Mouse (Mus musculus) embryonic facial prominence, embryonic 13.5 days (tissue): ENCODE data around the gene Olfr10. TPM values are rescaled to one million over a fixed set of nuclear protein-coding genes. Genes with fewer than 3 reads are reported as not detected.
"Not testable (repeated sequence)": the region's sequence is repeated elsewhere in the genome, so short reads cannot be mapped to it uniquely, and the experiment has no call there.

Experiments
- ATAC-seq: fragments of 200-750 bp; cut with Nextera tagmentation; 2 replicates; pipeline ENCODE4 v1.8.0; 2017; ENCODE audit warnings: low read depth; ENCODE audit not compliant: insufficient number of reproducible peaks, insufficient read depth, low FRiP score, low TSS enrichment
- H3K27ac ChIP-seq: fragments of 300-500 bp; sonication (generic); 2 replicates; pipeline ENCODE4 v1.5.1; 2015; ENCODE audit warnings: moderate library complexity, mild to moderate bottlenecking, inconsistent platforms
- H3K27me3 ChIP-seq: fragments of 300-500 bp; sonication (generic); 2 replicates; pipeline ENCODE4 v1.6.1; 2015; ENCODE audit warnings: mild to moderate bottlenecking, inconsistent platforms
- H3K36me3 ChIP-seq: fragments of 300-500 bp; sonication (generic); 2 replicates; pipeline ENCODE4 v1.6.1; 2015; ENCODE audit warnings: mild to moderate bottlenecking, inconsistent platforms
- H3K4me1 ChIP-seq: fragments of 300-500 bp; sonication (generic); 2 replicates; pipeline ENCODE4 v1.6.1; 2015; ENCODE audit warnings: inconsistent platforms
- H3K4me2 ChIP-seq: fragments of 300-500 bp; sonication (generic); 2 replicates; pipeline ENCODE4 v1.6.1; 2015; ENCODE audit warnings: moderate library complexity, mild to moderate bottlenecking, inconsistent platforms
- H3K4me3 ChIP-seq: fragments of 300-500 bp; sonication (generic); 2 replicates; pipeline ENCODE4 v1.5.1; 2015; ENCODE audit warnings: mild to moderate bottlenecking, inconsistent platforms
- H3K9ac ChIP-seq: fragments of 300-500 bp; sonication (generic); 2 replicates; pipeline ENCODE4 v1.6.1; 2015; ENCODE audit warnings: mild to moderate bottlenecking, inconsistent platforms
- H3K9me3 ChIP-seq: fragments of 300-500 bp; sonication (generic); 2 replicates; pipeline ENCODE4 v1.6.1; 2016; ENCODE audit warnings: inconsistent platforms
- WGBS: fragments of 180-500 bp; shearing (Covaris S2); methylation state at CpG from one replicate; pipeline ENCODE4 v1.1.7; 2015; ENCODE audit warnings: mixed read lengths; 5-methylcytosine and 5-hydroxymethylcytosine counted together
- polyA plus RNA-seq: library from polyadenylated mRNA; unstranded; fragments of >200 nt; fragmentation: Nextera tagmentation; extraction: Ambion mirVana; gene quantifications from 2 replicates; pipeline ENCODE4 v1.2.1, GENCODE M21; 2015

Olfr10 gene
- polyA plus RNA-seq, 1 experiment from 2014 or later, result not detected

DNA sequence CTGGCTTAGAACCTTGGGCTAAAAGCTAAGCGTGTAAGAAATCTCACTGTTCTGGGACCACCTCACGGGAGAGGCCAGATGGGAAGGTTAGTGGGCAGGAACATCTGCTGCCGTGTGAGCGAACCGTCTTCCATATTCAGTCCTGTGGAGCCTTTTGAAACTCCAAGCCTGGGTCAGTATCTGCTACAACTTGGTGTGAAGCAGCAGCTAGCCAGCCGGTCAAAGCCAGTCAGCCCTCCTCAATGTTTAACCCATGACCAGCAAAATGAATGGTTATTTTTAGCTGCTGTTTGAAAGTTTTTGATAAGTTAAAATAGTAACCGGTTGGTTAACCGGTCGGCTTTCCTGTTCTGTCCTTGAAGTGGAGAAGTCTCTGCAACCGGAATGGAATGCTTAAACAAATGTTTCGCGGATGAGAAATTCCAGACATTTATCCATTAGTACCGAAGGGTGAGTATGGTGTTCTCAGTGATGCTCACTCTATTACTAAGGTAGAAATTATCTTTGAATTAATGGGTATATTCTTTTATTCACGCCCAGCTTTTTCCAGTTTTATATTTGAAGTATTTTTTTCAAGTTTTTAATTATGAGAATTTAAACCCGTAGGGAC is 36.5 kb upstream of the Olfr10 start:
- ATAC-seq, result no peak
- H3K9me3 ChIP-seq, result no peaks in the 10 kb centered on the region
- H3K4me2 ChIP-seq, result no peak overlapping the region
- H3K9ac ChIP-seq, result no peak overlapping the region
- H3K27ac ChIP-seq, result no peak overlapping the region
- H3K4me1 ChIP-seq, result no peaks in the 10 kb centered on the region
- no peaks in the 10 kb centered on the region for H3K27me3 ChIP-seq
- WGBS, result 86% methylated on average over 15 of the region's 15 CpGs
- no peak overlapping the region for H3K4me3 ChIP-seq
- peaks cover 15% of the 10 kb centered on the region for H3K36me3 ChIP-seq

GRCm38 (mm10) chr11:49269761-49270160 is 34.8 kb upstream of the Olfr10 start:
- Histone ChIP-seq H3K9ac (no peak overlapping the region), H3K27ac (no peak overlapping the region), H3K36me3 (peaks cover 5% of the 10 kb centered on the region; the same call in 1 of the 2 replicates), H3K9me3 (no peaks in the 10 kb centered on the region), H3K4me3 (no peak overlapping the region), H3K4me1 (no peaks in the 10 kb centered on the region), H3K4me2 (no peak overlapping the region), H3K27me3 (no peaks in the 10 kb centered on the region)
- WGBS, result 91% methylated on average over 9 of the region's 9 CpGs
- ATAC-seq, result no peak

DNA sequence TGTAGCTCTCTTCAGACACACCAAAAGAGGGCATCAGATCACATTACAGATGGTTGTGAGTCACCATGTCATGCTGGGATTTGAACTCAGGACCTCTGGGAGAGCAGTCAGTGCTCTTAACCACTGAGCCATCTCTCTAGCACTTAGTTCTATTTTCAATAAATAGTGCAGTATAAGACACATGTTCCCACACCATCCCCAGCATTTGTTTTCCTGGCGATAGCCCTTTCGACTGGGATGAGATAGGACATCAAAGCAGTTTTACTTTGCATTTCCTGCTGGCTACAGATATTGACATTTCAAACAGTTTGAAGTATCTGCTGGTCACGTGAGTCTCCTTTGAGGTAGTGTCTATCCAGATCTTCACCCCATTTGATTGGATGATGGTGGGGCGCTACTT is 34.2 kb upstream of the Olfr10 start:
- H3K9me3 ChIP-seq, result no peaks in the 10 kb centered on the region
- H3K9ac ChIP-seq, result no peak overlapping the region
- no peak for ATAC-seq

GRCm38 (mm10) chr11:49271334-49271733 is 33.2 kb upstream of the Olfr10 start:
- Histone ChIP-seq H3K9ac (no peak overlapping the region), H3K4me1 (no peaks in the 10 kb centered on the region), H3K9me3 (no peaks in the 10 kb centered on the region), H3K36me3 (no peaks in the 10 kb centered on the region), H3K4me2 (no peak overlapping the region), H3K27me3 (no peaks in the 10 kb centered on the region), H3K4me3 (no peak overlapping the region), H3K27ac (no peak overlapping the region)
- WGBS, result 26% methylated on average over 7 of the region's 7 CpGs
- ATAC-seq, result no peak

More for the DNA sequence above, 34.2 kb upstream of the Olfr10 start:
- no peaks in the 10 kb centered on the region for H3K27me3 ChIP-seq
- no peak overlapping the region for H3K4me2 ChIP-seq
- no peaks in the 10 kb centered on the region for H3K36me3 ChIP-seq
- WGBS, result 89% methylated on average over 4 of the region's 4 CpGs
- H3K27ac ChIP-seq, result no peak overlapping the region
- H3K4me3 ChIP-seq, result no peak overlapping the region
- no peaks in the 10 kb centered on the region for H3K4me1 ChIP-seq

DNA sequence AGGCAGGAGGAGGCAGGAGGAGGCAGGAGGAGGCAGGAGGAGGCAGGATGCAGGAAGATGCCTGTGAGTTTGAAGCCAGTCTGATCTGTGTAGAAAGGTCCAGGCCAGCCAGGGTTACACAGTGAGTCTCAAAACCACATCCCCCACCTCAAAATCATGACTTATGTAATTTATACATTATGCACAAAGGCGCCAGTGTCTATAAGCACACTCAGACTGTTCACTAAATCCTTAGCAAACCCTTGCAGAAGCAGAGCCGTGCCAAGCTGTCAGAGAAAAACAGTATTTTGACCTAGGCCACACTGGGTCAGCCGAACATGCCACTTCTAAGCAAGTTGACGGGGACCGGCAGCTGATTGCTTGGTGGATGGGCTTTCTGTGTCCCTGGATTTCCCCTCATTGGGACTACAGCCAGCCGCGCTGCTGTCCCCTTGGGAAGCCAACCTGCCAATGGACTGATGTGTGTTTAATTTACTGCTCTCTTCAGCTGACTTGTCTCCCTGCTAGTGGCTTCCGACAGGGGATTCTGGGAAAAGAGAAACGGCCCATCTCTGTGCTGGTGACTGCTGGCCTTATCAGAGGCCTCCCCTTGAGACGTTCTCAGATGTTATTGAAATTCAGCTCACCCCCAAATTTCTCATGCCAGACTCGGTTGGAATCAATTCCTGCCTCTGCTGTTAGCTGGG is 30.6 kb upstream of the Olfr10 start:
- ATAC-seq, result no peak
- H3K4me3 ChIP-seq, result no peak overlapping the region
- H3K27ac ChIP-seq, result no peak overlapping the region
- WGBS, result 67% methylated on average over 11 of the region's 11 CpGs
- no peak overlapping the region; the same call in 1 of the 2 replicates for H3K9ac ChIP-seq
- no peaks in the 10 kb centered on the region for H3K9me3 ChIP-seq
- H3K4me2 ChIP-seq, result no peak overlapping the region
- no peaks in the 10 kb centered on the region for H3K4me1 ChIP-seq
- no peaks in the 10 kb centered on the region for H3K27me3 ChIP-seq
- H3K36me3 ChIP-seq, result no peaks in the 10 kb centered on the region

GRCm38 (mm10) chr11:49278222-49278621 is 26.3 kb upstream of the Olfr10 start, which contains the start of gene Olfr1393:
Olfr1393 (plus strand) TSS chr11:49278304.
- Histone ChIP-seq H3K9me3 (no peaks in the 10 kb centered on the region), H3K4me3 (no peak within 1 kb of the TSS), H3K4me2 (no peak within 1 kb of the TSS), H3K9ac (no peak within 1 kb of the TSS), H3K27me3 (no peaks in the 10 kb centered on the region), H3K27ac (no peak within 1 kb of the TSS), H3K36me3 (no peaks in the 10 kb centered on the region), H3K4me1 (no peaks in the 10 kb centered on the region)
- WGBS, result 85% methylated on average over 3 of the region's 3 CpGs
- ATAC-seq, result no peak

DNA sequence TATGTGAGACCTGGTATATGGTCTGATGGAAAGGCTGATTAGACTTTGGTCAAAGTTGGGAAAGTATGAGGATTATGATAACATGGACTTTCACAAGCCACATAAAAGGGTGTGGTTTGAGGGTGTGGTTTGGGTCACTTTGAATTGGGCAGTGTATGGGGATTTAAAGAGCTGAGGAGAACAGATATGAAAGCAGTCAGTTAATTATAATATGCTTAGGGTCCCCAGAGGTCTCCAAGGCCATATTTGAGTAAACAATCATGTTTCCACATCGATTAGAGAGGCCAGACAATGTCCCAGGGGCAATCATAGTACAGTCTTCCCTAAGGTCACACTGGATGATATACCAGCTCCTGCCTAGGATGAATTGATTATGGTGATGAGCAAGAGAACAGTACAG is 19.6 kb upstream of the Olfr10 start, which contains the start of gene Olfr1392:
Gene Olfr1392, plus strand, starts transcription at position 301 of the 400 bp plus-strand sequence.
- H3K27me3 ChIP-seq, ATAC-seq, H3K9ac ChIP-seq, H3K4me2 ChIP-seq, H3K4me1 ChIP-seq, H3K4me3 ChIP-seq, H3K36me3 ChIP-seq, H3K27ac ChIP-seq, H3K9me3 ChIP-seq: not testable (repeated sequence)
- WGBS, result 47% methylated on average over 1 of the region's 1 CpGs

- Histone ChIP-seq H3K4me3 (no peak overlapping the region), H3K9ac (no peak overlapping the region), H3K27ac (no peak overlapping the region), H3K36me3 (no peaks in the 10 kb centered on the region), H3K4me2 (no peak overlapping the region), H3K4me1 (no peaks in the 10 kb centered on the region), H3K27me3 (no peaks in the 10 kb centered on the region), H3K9me3 (no peaks in the 10 kb centered on the region)
- WGBS, result 69% methylated on average over 2 of the region's 2 CpGs
- no peak for ATAC-seq
Observed at GRCm38 (mm10) chr11:49287251-49287650, 17.3 kb upstream of the Olfr10 start.

GRCm38 (mm10) chr11:49292777-49293176 is 11.8 kb upstream of the Olfr10 start:
- Histone ChIP-seq H3K4me1 (no peaks in the 10 kb centered on the region), H3K4me2 (no peak overlapping the region), H3K4me3 (no peak overlapping the region), H3K27ac (no peak overlapping the region), H3K9ac (no peak overlapping the region), H3K27me3 (no peaks in the 10 kb centered on the region), H3K9me3 (no peaks in the 10 kb centered on the region), H3K36me3 (no peaks in the 10 kb centered on the region)
- WGBS, result 74% methylated on average over 3 of the region's 3 CpGs
- no peak for ATAC-seq

DNA sequence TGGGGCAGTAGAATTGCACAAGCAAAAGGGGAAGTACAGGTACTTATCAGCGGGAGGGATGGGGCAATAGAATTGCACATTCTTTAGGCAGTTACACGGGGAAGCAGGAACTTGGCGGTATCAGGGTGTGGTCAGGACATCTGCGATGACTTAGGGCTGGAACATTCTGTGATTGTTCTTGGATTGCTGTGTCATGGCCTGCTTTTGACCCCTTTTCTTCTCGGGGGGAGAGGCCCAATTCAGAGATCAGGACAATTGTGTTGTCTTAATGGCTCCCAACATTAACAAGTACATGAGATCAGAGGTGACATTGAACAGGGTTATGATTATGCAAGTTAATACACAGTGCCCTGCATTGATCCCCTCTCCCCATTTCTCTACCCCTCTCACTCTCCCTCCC is 4.0 kb downstream of the Olfr10 start:
- H3K9ac ChIP-seq, H3K27me3 ChIP-seq, H3K36me3 ChIP-seq, H3K4me3 ChIP-seq, H3K4me1 ChIP-seq, ATAC-seq, H3K9me3 ChIP-seq, H3K4me2 ChIP-seq, H3K27ac ChIP-seq: not testable (repeated sequence)
- WGBS, result 82% methylated on average over 5 of the region's 5 CpGs

GRCm38 (mm10) chr11:49322442-49322841 is 17.9 kb downstream of the Olfr10 start, which contains the start of gene Olfr1391:
Olfr1391 (plus strand) TSS chr11:49322742.
- 69% methylated on average over 2 of the region's 2 CpGs for WGBS
- H3K4me1 ChIP-seq, result no peaks in the 10 kb centered on the region
- H3K9me3 ChIP-seq, result no peaks in the 10 kb centered on the region
- no peaks in the 10 kb centered on the region for H3K27me3 ChIP-seq
- no peak within 1 kb of the TSS for H3K9ac ChIP-seq
- no peak within 1 kb of the TSS for H3K4me2 ChIP-seq
- no peaks in the 10 kb centered on the region for H3K36me3 ChIP-seq
- no peak within 1 kb of the TSS for H3K4me3 ChIP-seq
- ATAC-seq, result no peak
- no peak within 1 kb of the TSS for H3K27ac ChIP-seq

DNA sequence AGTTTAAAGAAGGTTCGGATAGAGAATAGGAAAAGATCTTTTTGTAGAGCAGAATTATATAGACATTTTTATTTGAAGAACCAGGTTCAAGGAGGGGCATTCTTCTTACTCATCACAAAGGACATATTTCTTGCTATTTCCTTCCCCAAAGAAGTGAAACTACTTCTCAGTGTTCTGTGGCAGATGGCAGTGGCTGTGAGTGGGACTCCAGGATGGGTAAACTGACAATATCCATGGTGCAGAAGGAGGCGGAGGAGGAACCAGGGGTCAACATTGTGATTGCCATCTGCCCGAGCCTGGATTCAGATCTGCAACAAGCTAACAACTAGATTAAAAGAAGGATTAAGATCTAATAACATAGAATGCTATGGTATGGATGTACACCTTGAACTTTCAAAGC is 22.2 kb downstream of the Olfr10 start:
- H3K9ac ChIP-seq, result no peak overlapping the region
- no peak overlapping the region for H3K4me2 ChIP-seq
- ATAC-seq, result no peak
- no peaks in the 10 kb centered on the region for H3K9me3 ChIP-seq
- H3K27ac ChIP-seq, result no peak overlapping the region
- H3K4me1 ChIP-seq, result no peaks in the 10 kb centered on the region
- H3K36me3 ChIP-seq, result no peaks in the 10 kb centered on the region
- 77% methylated on average over 3 of the region's 3 CpGs for WGBS
- H3K4me3 ChIP-seq, result no peak overlapping the region
- no peaks in the 10 kb centered on the region for H3K27me3 ChIP-seq
